Mouse (Mus musculus): ENCODE results near the gene Nek10.
"Not testable (repeated sequence)": the region's sequence is repeated elsewhere in the genome, so short reads cannot be mapped to it uniquely, and the experiment has no call there.

Nek10 gene

DNA sequence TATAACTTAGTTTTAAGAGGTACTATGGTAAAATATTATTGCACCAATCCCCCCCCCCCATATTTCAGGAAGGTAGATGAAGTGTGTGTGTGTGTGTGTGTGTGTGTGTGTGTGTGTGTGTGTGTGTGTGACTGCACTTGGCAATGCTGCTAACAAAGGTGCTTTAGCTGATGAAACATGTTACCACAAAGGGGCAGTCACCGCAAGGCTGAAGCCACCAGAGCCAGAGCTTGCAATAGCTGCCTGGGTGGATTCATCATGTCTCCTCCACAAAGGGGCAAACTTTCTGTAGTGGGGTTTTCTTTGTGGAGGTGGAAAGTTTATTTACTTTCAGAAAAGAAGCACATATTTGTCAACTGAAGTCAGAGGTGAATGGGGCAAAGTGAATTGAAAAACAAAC, 67.9 kb downstream of the Nek10 start:
- DNase-seq, result peak; percentile 44 to 50

DNA sequence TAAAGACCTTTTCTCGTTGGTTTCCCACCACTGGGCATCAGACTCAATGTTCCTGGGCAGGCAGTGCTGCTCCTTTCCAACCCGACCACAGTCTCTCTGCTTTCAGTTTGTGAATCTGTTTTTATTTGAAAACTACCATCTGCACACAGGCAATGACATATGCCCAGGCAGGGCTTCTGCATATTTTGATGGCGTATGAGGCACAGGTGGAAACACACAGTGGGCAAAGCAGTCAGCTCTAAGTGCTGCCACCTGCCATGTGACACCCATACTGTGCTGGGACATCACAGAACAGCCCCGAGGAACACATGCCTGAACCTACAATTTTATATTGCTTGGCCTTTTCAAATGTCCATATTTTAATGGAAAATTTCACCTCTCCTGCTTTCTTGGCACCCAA, 68.5 kb downstream of the Nek10 start:
- DNase-seq, result peak in 1 of 2 experiments; percentile 60

DNA sequence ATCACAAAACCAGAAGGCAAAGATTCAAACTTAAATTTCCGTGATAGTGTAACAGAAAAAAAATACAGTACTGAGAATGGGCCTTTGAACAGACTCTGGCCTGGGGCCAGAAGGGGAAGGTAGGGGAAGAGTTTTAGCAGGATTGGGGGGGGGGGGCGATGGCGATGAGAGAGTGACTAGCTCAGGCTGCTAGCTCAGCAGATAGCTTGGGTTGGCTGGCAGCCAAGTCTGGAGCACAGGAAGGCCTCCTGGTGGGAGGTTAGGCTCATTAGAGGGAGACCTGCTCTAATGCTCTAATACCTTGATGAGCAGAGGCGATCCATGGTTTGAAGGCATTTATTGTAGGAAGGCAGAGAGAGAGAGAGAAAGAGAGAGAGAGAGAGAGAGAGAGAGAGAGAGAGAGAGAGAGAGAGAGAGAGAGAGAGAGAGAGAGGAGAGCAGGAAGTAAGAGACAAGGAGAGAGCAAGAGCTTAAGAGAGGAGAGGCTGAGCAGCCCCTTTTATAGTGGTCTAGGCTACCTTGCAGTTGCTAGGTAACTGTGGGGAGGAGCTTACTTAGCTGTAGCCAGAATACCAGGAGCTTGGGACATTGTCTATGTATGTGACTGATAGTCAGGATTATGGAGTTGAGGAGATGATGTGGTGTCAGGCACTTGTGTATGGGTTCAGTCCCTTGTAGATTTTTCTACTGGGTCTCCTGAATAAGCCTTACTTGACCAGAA, 90.9 kb downstream of the Nek10 start:
- DNase-seq, result peak; percentile 78 to 79

DNA sequence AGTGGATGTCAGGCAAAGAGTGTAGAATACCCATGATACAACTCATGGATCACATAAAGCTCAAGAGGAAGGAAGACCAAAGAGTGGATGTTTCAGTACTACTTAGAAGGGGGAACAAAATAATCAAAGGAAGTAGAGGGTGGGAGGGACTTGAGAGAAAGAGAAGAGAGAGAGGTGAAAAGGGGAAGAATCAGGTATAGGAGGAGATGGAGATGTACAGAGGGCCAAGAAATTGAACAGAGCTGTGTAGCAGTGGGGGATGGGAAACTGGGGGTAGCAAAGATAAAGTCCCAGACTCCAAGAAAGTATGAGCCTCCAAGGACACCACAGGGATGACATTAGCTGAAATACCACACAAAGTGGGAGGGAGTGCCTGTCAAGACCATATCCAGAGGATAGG, 91.6 kb downstream of the Nek10 start:
- DNase-seq, result no peak

DNA sequence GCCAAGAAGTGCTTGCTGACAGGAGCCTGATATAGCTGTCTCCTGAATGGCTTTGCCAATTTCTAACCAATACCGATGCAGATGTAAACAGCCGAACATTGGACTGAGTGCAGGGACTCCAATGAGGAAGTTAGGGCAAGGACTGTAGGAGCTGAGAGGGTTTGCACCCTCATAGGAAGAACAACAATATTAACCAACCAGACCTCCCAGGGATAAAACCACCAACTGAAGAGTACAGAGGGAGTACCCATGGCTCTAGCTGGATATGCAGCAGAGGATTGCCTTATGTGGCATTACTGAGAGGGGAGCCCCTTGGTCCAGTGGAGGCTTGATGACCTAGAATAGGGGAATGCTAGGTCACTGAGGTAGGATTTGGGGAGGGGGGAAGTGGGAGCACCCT, 92.1 kb downstream of the Nek10 start:
- no peak for DNase-seq

DNA sequence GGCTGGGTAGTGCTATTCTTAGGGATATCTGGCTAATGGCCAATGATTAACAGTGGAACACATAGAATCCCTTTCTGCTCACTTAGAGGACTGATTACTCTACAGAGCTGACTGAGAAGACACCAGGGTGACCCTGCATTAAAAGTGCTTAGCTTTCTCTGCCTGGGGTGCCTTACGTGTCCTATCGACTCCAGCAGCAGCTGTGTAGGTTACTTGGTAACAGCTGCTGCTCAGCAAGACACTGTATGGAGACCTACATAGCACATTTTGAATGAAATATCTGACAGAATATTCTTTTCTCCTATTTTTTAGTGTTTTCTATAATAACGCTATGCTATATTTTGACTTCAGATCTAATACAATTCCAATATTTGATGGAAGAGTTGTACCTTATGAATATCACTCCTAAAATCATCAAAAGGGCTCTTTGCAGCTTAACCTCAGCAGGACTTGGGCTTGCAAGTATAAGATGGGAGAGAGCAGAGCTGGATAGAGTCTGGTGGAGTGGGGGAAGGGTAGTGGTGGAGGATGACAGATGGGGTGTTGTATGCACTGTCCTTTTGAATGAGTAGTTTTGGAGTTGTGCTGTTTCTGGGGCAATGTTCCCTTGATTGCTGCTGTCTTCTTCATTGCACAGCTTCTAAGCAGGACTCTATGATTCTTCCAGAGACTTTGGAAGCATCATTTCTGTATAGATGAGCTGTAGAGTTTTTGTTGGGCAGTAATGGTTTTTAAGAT, 93.4 kb downstream of the Nek10 start:
- DNase-seq, result peak; percentile 64 to 66

DNA sequence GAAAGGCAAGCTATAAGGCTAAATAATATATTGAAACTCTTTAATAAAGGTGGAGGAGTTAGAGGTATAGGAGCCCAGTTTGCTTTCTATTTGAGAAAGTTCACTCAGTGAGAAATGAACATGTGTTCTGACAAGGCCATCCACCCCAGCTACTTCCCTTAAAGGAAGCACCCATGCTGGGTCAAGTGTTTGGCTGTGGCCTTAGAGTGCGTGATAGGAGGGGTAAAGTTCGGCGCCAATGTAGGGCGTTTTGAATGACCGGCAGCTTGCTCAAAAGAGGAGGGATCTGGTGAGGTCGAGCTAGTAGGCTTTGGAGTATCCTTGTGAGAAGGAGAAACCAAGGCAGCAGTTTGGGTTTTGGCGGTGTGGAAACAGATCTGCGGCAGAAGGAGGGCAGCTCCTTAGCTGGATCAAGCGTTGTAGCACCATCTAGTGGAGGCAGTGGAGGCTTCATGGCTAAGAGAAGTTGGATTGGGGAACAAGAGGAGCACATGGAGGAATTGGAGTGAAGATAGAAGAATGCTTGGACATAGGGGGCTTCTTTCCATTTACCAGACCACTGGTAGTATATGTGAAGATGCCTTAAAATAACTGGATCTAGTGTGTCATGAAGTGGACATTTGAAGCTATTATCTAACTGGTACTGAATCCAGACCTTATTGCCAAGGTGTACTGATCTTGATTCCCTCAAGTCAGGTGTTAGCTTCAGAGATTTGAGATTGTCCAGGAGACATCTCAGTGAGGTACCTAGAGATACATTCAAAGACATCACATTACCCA, 101.7 kb downstream of the Nek10 start:
- DNase-seq, result peak; percentile 89 to 91

DNA sequence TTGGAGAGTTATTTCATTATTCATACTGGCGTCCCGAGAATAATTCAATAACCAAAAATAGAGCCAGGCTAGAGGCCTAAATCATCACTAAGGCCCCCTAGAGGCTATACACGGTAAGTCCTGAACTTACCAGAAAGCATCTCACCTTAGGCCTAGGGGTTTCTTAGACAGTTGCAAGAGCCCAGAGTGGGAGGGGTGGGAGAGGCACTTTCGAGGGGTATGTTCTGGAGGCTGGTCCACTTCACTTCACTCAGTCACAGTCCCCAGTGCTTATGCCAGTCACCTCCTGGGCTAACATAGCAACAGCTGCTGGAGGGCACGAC, 102.3 kb downstream of the Nek10 start:
- DNase-seq, result peak in 1 of 2 experiments; percentile 13

DNA sequence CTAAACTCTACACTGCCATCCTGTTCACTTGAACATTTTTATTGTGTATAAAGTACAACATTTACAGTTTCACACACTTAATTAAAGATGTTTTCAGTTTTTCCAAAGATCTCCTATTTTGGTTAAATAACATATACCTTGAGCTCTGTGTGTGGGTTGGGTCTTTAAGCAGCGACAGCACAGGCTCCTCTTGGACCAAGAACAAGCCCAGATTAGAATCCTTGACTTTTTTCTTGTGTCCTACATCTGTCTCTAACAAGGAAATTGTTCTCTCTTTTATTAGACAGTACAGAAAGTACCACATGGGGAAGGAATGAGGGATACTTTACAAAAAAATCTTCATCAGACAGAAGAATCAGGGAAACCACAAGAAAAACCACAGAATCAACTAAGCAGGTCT, 122.4 kb downstream of the Nek10 start:
- DNase-seq, result no peak

DNA sequence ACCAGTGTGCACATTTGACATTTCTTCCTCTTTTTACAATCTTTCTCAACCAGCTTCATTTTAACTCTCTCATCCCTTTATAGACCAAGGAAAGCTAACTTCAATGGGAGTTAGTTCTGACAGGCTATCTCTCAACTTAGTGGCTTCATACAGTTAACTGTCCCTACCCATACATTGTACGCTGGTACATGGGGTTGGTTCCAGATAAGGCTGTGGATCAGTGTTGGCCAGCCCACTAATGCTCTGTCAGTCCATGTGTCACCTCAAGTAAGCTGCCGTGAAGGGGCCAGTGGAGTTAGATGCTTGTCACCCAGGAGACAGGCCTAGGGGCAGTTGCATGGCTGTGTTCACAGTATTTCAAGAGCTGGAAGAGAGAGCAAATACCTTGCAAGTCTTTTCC, 124.3 kb downstream of the Nek10 start:
- DNase-seq, result no peak

DNA sequence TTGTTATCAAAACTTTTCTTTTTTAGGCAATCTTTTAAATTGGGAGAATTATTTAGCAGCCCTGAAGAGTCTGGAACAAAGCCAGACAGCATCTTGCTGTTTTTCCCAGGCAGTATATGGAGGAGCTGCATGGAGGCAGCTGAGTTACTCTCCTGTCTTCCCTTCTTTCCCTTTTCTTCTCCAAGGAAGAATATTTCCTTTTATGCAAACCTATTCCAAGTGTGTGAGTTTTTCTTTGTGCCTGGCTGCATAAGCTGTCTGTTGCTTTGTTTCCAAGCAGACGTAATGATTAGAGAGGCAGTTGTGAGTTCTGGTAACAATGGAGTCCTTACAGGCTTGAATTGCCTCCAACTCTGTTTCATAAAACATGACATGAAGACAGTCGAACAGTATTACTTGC, 131.8 kb downstream of the Nek10 start:
- no peak for DNase-seq

DNA sequence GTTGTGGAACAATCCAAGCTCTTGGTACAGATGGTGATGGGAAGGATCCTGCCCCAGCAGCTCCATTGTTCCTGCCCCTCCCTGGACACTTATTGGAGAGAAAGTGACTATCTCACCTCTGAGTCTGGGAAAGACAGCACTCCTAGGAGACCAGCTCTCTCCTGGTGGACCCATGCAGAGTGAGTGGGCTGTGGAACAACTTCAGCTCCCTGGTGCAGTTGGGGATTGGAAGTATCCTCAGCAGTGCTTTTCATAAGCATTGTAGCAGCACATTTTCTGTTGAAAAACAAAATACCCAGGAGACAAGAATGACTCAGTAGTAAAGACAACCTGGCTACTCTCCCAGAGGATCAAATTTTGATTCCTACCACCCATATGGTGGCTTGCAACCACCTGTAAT, 142.7 kb downstream of the Nek10 start:
- DNase-seq, result no peak

DNA sequence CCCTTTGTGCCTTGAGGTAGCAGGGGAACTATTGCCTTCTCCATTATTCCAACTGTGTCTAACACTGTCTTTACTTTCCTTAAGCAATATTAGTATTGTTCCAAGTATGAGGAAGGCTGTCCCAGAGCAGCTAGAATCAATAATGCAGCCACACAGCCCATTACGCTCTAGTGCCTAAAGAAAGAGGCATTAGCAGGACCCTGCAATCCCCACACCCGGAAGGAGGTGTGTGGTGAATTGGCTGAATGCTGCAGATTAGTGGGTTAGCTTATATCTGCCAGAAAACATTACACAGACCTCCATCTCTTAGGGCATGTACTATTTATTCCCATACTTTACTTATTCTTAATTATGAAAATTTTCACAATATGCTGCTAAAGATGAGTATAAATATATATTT, 145.8 kb downstream of the Nek10 start:
- no peak for DNase-seq

DNA sequence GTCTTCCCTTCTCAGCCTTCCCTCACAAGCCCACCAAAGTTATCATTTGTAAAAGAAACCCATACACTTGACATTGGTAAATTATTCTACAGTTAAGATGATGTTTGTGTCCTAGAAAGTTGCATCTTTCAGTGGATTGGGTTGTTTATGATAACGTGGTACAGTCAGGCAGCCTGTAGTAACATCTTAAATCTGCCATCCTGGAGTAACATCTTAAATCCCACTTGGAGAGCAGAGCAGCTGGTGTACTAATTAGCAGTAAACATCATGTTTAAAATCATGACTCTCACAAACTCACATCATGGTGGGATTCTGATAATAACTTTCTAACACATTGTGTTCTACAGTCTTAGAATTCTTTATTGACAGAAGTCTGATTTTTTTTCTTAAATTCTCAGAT, 148.6 kb downstream of the Nek10 start:
- DNase-seq, result no peak

DNA sequence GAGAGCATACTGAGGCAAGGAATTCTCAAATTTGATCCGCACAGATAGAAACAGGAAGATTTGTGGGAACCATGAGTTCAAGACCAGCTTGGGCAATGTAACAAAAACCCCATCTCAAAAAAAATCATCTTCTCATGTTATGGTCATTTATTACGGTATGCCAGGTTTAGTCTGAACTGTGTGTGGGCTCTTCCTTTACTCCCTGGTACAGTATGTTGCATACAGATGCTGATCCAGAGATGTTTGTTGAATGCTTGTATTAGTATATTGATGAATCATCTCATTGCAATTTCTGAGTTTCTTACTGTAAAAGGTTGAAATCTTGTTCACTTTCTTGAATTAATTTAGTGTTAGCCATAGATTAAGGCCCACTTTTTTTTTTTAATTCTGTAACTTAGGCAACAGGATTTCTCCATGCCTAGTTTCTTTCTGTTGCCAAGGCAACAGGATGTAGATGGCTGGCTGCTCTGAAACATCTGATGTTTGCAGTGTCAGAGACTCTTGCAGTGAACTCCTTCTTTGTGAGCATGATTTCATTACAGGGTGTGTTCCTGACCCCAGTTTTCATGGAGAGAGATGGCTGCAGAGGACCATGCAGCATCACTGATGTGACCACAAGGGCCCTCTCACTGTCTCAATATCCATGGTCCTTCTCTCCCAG, 156.7 kb downstream of the Nek10 start:
- no peak for DNase-seq

DNA sequence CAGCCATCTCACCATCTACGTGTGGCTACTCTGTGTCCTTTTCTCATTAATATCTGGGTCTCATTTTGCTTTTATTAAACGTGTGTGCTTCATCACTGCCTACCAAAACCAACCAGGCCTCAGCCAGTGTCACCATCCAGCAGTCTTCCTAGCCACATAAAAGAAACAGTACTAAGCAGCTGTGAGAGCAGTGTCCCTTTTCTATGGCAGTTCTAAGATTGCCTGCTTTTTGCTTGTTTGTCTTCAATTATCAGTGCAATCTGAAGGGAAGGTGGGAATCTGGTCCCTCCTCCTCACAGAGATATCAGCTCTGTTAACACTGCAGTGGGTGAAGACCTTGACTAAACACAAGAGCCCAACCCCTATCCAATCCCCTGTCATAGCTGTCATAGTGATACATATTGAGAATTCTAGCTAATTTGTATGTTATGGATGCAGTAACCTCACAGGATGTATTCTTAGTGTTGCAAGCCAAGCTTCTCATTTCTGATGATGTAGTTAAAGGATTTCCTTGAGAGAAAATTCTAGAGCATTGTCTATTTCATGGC, 157.3 kb downstream of the Nek10 start:
- DNase-seq, result no peak

DNA sequence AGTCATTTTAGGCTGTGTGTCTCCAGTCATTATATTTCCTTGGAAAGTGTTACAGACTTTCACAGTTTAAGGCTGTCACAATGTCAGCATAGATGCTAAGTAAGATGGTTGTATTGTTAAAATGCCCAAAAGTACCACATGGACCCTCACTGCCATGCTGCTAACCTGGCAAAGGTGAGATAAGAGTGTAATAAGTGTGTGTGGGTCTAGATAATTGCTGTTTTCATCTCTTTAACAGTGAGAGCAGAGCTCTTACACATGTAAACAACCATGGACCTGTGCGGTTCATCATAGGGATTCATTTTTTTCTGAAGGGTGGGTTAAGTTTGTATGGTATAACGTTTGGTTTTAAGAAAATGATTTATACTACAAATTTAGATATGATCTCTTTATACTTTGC, 167.4 kb downstream of the Nek10 start:
- DNase-seq, result no peak

DNA sequence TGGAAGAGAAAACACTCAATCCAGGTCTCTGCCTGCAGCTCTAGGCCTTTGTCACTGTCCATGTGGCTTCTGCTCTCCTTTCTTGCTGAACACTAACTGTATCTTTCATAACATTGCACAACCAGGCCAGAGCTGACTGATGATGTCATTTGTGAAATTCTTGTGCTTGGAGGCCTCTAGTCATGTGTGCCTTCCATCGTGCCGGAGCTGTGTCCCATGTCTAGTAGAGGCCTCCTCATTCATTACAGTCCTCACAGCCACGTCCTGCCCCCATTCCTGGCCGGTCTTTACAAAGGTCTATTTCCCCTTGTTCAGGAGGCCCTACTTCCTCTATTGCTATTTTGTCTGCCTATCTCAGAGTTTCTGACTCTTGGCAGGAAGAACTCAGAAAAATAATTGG, 167.8 kb downstream of the Nek10 start:
- DNase-seq, result no peak

DNA sequence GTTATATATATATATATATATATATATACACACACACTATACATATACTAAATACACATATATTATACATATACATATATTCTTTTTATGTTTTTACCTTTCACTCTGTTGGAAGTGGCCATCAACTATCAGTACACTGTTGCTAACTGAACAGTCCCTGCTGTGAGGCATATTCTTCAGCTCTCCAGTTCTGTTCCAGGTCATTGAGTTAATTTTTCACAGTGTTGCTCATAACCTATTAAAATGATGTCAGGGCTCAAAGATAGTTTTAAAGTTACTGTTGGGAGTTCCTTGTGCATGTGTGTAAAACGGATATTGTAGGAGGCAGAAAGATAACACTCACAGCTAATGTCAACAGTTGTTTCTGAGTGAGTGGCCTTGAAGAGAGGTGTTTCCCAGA, 170.9 kb downstream of the Nek10 start:
- no peak for DNase-seq

DNA sequence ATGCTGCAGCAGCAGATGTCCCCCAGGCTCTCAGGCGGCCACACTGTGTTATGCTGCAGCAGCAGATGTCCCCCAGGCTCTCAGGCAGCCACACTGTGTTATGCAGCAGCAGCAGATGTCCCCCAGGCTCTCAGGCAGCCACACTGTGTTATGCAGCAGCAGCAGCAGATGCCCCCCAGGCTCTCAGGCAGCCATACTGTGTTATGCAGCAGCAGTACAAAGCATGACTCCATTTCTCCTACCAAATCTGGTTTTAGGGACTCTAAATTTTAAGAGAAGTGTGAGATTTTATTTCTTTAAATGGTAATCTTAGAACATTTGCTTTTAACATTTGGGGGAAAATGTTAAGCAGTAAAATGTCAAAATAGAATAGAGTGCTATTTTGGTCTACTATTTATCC, 180.9 kb downstream of the Nek10 start:
- DNase-seq, result not testable (repeated sequence)

DNA sequence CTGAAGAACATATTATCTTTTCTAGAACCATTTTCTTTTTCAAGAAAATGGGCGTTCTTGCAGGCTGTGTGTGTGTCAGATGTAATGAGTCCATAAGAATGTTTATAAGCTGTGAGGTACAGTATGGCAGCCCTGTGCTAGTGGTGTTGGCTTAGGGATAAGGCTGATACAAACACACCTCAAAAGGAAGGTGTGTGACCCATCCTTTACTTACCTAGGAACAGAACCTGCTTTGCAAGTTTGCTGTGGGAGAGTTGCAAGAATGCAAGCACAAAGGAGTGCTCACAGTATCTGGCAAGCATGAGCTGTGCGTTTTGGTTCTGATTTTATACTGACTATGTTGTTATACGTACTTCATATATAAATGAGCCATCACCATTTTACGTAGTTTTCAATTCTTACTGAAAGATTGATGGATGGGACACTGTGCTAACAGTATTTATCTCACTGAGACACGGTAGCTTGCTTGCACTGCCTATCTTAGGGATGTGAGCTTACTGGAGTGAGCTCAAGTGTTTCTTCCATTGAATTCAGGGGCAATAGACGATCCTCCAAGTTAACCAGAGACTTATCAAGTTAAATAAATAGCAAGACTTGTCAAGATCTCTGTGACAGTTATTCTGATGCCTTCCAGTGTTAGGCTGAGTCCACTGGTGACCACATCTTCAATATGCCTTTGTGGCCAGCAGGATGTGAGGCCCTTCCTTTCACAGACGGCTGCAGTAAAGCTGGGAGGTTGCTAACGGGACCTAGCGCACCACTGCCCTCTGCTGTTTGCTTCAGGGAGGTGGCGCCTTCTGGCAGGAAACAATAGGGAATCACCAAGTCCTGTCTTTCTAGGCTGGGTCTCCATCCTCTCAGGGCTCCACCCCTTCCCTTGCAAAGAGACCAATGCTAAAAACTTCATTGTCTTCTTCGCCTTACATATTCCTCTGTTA, 181.8 kb downstream of the Nek10 start:
- peak; percentile 88 to 89 for DNase-seq

DNA sequence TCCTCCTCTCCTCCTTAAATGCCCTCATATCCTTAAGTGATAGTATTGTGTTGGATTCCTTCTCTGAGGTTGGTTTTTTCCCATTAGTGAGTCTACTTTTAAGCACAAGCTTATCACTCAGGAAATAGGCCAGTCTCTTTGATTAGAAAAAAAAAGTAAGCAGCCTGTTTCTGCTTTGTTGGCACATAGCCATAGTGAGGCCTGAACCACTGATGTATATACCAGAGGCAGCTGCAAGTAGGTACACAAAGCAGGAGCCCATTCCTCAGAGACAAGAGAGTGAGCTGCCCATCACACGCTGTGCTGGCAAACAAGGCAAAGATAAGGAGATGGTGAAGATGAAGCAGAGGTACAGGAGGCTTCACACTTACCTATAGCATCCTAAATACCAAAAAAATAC, 184.2 kb downstream of the Nek10 start:
- peak in 1 of 2 experiments; percentile 9 for DNase-seq
